Mouse (Mus musculus) cerebellum, adult 2 months (tissue): ENCODE measurements around the gene Abcb8.

Source experiments
- CTCF ChIP-seq: fragments of 200-500 bp; IDR thresholded peaks from 2 replicates; pipeline ENCODE4 v1.5.1; 2011; ENCODE audit warnings: low read depth, mild to moderate bottlenecking, control low read depth, low read length, moderate library complexity, borderline replicate concordance; ENCODE audit not compliant: insufficient read depth
- POLR2A ChIP-seq: fragments of 200-500 bp; IDR thresholded peaks from 2 replicates; pipeline ENCODE4 v1.6.1; 2011; ENCODE audit warnings: low read length, control low read depth, borderline replicate concordance; ENCODE audit not compliant: insufficient read depth

- TF ChIP-seq POLR2A (no peak; the same call in 1 of the 2 replicates), CTCF (no peak)
Measured at GRCm38 (mm10) chr5:24424004-24424781, 30.7 kb downstream of the Abcb8 start.
